14 mouse cellular contexts compared by ENCODE assay signal in genomic region chr13:10504211-10504610, GRCm38 (mm10).
"Had no signal": no experiment of that assay in that cellular context is flagged by ENCODE, and none has a peak within 500 bp of the region (broad histone marks: within the 10 kb centered on the region; RNA-seq: fewer than 3 reads in every experiment).

No protein-coding gene starts in this region.

- DNase-seq: kidney, adult 11 months; kidney, adult 9 months; lung, embryonic 14.5 days; lung, postnatal 10 days; right cerebral cortex, postnatal 4 days; spleen, adult 18-20 months; thymus, adult 2 months; thymus, postnatal 25 days had no signal

- H3K27me3 ChIP-seq: limb, embryonic 15.5 days; liver, embryonic 12.5 days; midbrain, embryonic 12.5 days had no signal

- H3K4me2 ChIP-seq: limb, embryonic 15.5 days; liver, embryonic 12.5 days; lung, embryonic 14.5 days; midbrain, embryonic 12.5 days had no signal

- H3K27ac ChIP-seq: kidney, postnatal 0 days; left cerebral cortex, adult 2 months; limb, embryonic 15.5 days; liver, embryonic 12.5 days; midbrain, embryonic 12.5 days had no signal

- H3K4me1 ChIP-seq: limb, embryonic 15.5 days; liver, embryonic 12.5 days; midbrain, embryonic 12.5 days had no signal

- H3K9ac ChIP-seq: limb, embryonic 15.5 days; liver, embryonic 12.5 days; lung, embryonic 14.5 days; midbrain, embryonic 12.5 days had no signal

- H3K36me3 ChIP-seq: limb, embryonic 15.5 days; liver, embryonic 12.5 days; midbrain, embryonic 12.5 days had no signal

- H3K9me3 ChIP-seq: limb, embryonic 15.5 days; liver, embryonic 12.5 days; midbrain, embryonic 12.5 days had no signal

- H3K4me3 ChIP-seq: left cerebral cortex, adult 2 months; limb, embryonic 15.5 days; liver, embryonic 12.5 days; midbrain, embryonic 12.5 days had no signal

- ATAC-seq: inflammation-experienced regulatory T-cells, adult 6 months; liver, embryonic 12.5 days had no signal
